Mouse (Mus musculus) lung, postnatal 0 days (tissue): ENCODE measurements around the gene Prm2.

Experiments used
- CTCF ChIP-seq: IDR thresholded peaks from 2 replicates; pipeline ENCODE4 v1.5.1; 2016; ENCODE audit warnings: antibody characterized with exemption, mild to moderate bottlenecking
- EP300 ChIP-seq: IDR thresholded peaks from 2 replicates; pipeline ENCODE4 v1.6.1; 2016; ENCODE audit warnings: antibody characterized with exemption, mild to moderate bottlenecking, control low read depth

DNA sequence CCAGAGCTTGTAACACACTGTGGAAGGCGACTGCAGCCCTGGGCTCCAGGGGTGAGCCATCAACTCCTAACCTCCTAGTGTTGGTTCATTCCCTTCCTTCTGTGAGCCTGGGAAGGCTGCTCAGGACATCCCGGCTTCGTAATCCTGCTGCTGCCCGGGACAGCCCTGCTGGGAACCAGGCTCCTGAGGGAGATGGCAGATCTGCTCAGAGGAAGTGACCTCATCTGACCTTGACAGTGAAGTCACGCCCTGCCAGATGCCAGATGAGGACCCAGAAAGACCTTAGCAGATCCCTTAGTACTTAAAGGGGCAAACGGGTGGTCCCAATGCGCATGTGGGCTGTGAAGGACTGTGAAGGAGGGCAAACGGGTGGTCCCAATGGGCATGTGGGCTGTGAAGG, 34.8 kb downstream of the Prm2 start:
- TF ChIP-seq CTCF: no peak
- TF ChIP-seq EP300: no peak
